Mouse (Mus musculus) E14TG2a.4 (cell line): ENCODE measurements at regions not wholly inside any gene's neighbourhood (a gene's known extent, or its start where the extent isn't known, plus 50 kb on each side); places are given as distances from the start of the nearest gene placed in this dataset.

Experiments
- CTCF ChIP-seq: conservative IDR thresholded peaks from 2 replicates; pipeline ENCODE4 v1.5.1; 2014; ENCODE audit warnings: low read length
- POU5F1 ChIP-seq: IDR thresholded peaks from 2 replicates; pipeline ENCODE4 v1.6.1; 2014; ENCODE audit warnings: low read length, borderline replicate concordance

GRCm38 (mm10) chr4:10072500-10073106 lies 801.7 kb upstream of the 2610301B20Rik start:
- TF ChIP-seq CTCF = no peak
- no peak for TF ChIP-seq POU5F1
